Mouse (Mus musculus) adrenal gland, adult (tissue): ENCODE measurements at regions not wholly inside any gene's neighbourhood (a gene's known extent, or its start where the extent isn't known, plus 50 kb on each side); places are given as distances from the start of the nearest gene placed in this dataset.

Experiments used
- DNase-seq, 2 experiments: peaks; one replicate each; pipeline ENCODE4 v3.0.0; 2022 to 2023; ENCODE audit warnings: low spot score in 1 of 2; ENCODE audit not compliant: inconsistent age in 2 of 2

GRCm38 (mm10) chr9:59153945-59154344 lies 117.7 kb upstream of the Neo1 start:
- peak; percentile 27 to 49 for DNase-seq

GRCm38 (mm10) chr9:59153126-59153525 lies 116.9 kb upstream of the Neo1 start:
- DNase-seq: no peak

- DNase-seq: no peak
Measured at GRCm38 (mm10) chr9:59144256-59144800, 108.1 kb upstream of the Neo1 start.

GRCm38 (mm10) chr9:59143610-59144009 lies 107.4 kb upstream of the Neo1 start:
- DNase-seq: no peak

- DNase-seq: peak; percentile 33 to 54
Measured at GRCm38 (mm10) chr9:59134171-59135041, 98.2 kb upstream of the Neo1 start.

- no peak for DNase-seq
Measured at GRCm38 (mm10) chr9:59129699-59130340, 93.6 kb upstream of the Neo1 start.

GRCm38 (mm10) chr9:59129252-59129651 lies 93.0 kb upstream of the Neo1 start:
- DNase-seq: peak; percentile 21 to 63

GRCm38 (mm10) chr9:59128023-59128422 lies 91.8 kb upstream of the Neo1 start:
- no peak for DNase-seq

GRCm38 (mm10) chr9:59125886-59126285 lies 89.6 kb upstream of the Neo1 start:
- DNase-seq: no peak

- no peak for DNase-seq
Measured at GRCm38 (mm10) chr9:59116561-59116960, 80.3 kb upstream of the Neo1 start.

GRCm38 (mm10) chr9:59113859-59114258 lies 77.6 kb upstream of the Neo1 start:
- DNase-seq: no peak

GRCm38 (mm10) chr9:59099738-59100137 lies 63.5 kb upstream of the Neo1 start:
- DNase-seq: no peak

- DNase-seq: no peak
Measured at GRCm38 (mm10) chr9:59097564-59097963, 61.3 kb upstream of the Neo1 start.

- DNase-seq: no peak
Measured at GRCm38 (mm10) chr9:59096551-59097268, 60.5 kb upstream of the Neo1 start.

- no peak for DNase-seq
Measured at GRCm38 (mm10) chr9:59095626-59096025, 59.4 kb upstream of the Neo1 start.

GRCm38 (mm10) chr9:59094106-59094505 lies 57.9 kb upstream of the Neo1 start:
- no peak for DNase-seq

GRCm38 (mm10) chr9:59091179-59091578 lies 54.9 kb upstream of the Neo1 start:
- DNase-seq: no peak

GRCm38 (mm10) chr9:59087704-59088103 lies 51.5 kb upstream of the Neo1 start:
- no peak for DNase-seq

- DNase-seq: peak in 1 of 2 experiments; percentile 57
Measured at GRCm38 (mm10) chr9:59087112-59087511, 50.9 kb upstream of the Neo1 start.

GRCm38 (mm10) chr9:59086556-59087102 lies 50.4 kb upstream of the Neo1 start:
- no peak for DNase-seq
